Mouse (Mus musculus) liver, embryonic 14.5 days (tissue): ENCODE data around the gene Clhc1. TPM values are rescaled to one million over a fixed set of nuclear protein-coding genes. Genes with fewer than 3 reads are reported as not detected.

Source experiments
- ATAC-seq: fragments of 200-750 bp; cut with Nextera tagmentation; 2 replicates; pipeline ENCODE4 v1.8.0; 2017; ENCODE audit warnings: moderate number of reproducible peaks, mild to moderate bottlenecking, moderate library complexity; ENCODE audit not compliant: insufficient read depth
- DNase-seq, 3 experiments: peaks; one replicate each; pipeline ENCODE4 v3.0.0-alpha.2; 2012 to 2013; ENCODE audit warnings: low read depth in 3 of 3, low spot score in 3 of 3
- H3K27ac ChIP-seq: fragments of 300-500 bp; sonication (generic); 2 replicates; pipeline ENCODE4 v1.5.1; 2014; ENCODE audit warnings: moderate library complexity, mild to moderate bottlenecking, control low read depth, inconsistent platforms
- H3K27me3 ChIP-seq: fragments of 300-500 bp; sonication (generic); 2 replicates; pipeline ENCODE4 v1.6.1; 2014; ENCODE audit warnings: mild to moderate bottlenecking, low read length, moderate library complexity; ENCODE audit not compliant: control insufficient read depth, insufficient read depth
- H3K36me3 ChIP-seq: fragments of 300-500 bp; sonication (generic); replicated peaks from 2 replicates; pipeline ENCODE4 v1.6.1; 2014; ENCODE audit warnings: low read depth; ENCODE audit not compliant: control insufficient read depth, insufficient read depth
- H3K4me1 ChIP-seq, 2 experiments: fragments of 200-500 bp in 1 of 2; fragments of 300-500 bp in 1 of 2; sonication (generic) in 1 of 2; replicated peaks; 2 replicates each; pipeline ENCODE4 v1.6.1; 2012 to 2014; ENCODE audit warnings: antibody characterized with exemption in 1 of 2, inconsistent platforms in 1 of 2, low read length in 1 of 2; ENCODE audit not compliant: control insufficient read depth in 2 of 2, insufficient read depth in 2 of 2
- H3K4me2 ChIP-seq: fragments of 300-500 bp; sonication (generic); 2 replicates; pipeline ENCODE4 v1.6.1; 2014; ENCODE audit warnings: low read depth, mild to moderate bottlenecking, control low read depth, moderate library complexity
- H3K4me3 ChIP-seq, 2 experiments: fragments of 200-500 bp in 1 of 2; fragments of 300-500 bp in 1 of 2; sonication (generic) in 1 of 2; 2 replicates each; pipeline ENCODE4 v1.5.1; 2012 to 2014; ENCODE audit warnings: low read depth in 2 of 2, low read length in 2 of 2, mild to moderate bottlenecking in 2 of 2, control low read depth in 1 of 2, inconsistent platforms in 1 of 2, moderate library complexity in 1 of 2; ENCODE audit not compliant: insufficient read depth in 1 of 2
- H3K9ac ChIP-seq: fragments of 300-500 bp; sonication (generic); replicated peaks from 2 replicates; pipeline ENCODE4 v1.6.1; 2014; ENCODE audit warnings: mild to moderate bottlenecking, control low read depth, moderate library complexity
- H3K9me3 ChIP-seq: fragments of 300-500 bp; sonication (generic); 2 replicates; pipeline ENCODE4 v1.6.1; 2016; ENCODE audit warnings: low read length, mixed read lengths; ENCODE audit not compliant: control insufficient read depth
- CTCF ChIP-seq: IDR thresholded peaks from 2 replicates; pipeline ENCODE4 v1.5.1; 2016; ENCODE audit warnings: antibody characterized with exemption, low read depth, control low read depth
- EP300 ChIP-seq: IDR thresholded peaks from 2 replicates; pipeline ENCODE4 v1.6.1; 2016; ENCODE audit warnings: antibody characterized with exemption, low read depth
- WGBS: fragments of 180-500 bp; shearing (Covaris S2); extraction: QIAGEN DNeasy Blood & Tissue Kit; methylation state at CpG from one replicate; pipeline ENCODE4 v1.1.7; 2014; ENCODE audit not compliant: insufficient replicate concordance; 5-methylcytosine and 5-hydroxymethylcytosine counted together
- polyA plus RNA-seq, 2 experiments: library from polyadenylated mRNA; depleted of rRNA in 1 of 2; stranded (reverse) in 1 of 2; unstranded in 1 of 2; fragments of >200 nt; fragmentation: Nextera tagmentation in 1 of 2; extraction: Ambion mirVana in 1 of 2; gene quantifications; 2 replicates each; pipeline versions ENCODE4 v1.2.1 to v1.2.3; 2012 to 2014

Gene Clhc1
- polyA plus RNA-seq, 2 experiments: 0.10 TPM; not detected in 1

DNA sequence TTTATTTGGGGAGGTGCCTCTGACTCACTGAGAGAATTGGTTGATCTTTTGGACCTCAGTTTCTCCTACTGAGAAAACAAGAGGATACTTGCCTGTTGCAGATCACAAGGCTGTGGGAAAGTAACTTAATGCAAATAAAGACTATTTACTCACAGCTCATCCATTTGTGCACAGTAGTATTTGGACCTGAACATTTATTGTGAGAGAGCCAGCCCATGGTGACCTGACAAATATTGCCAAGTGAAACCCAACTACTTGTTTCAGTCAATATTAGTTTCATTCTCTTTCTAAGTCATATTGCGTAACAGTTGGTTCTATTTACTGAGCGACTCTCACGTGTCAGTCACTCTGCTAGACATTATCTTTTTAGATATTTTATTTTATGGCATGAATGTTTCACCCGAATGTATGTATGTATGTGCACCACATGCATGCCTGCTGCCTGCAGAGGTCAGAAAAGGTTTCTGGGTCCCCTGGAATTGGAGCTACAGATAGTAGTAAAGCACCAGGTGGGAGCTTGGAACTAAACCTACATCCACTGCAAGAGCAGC, 65.5 kb downstream of the Clhc1 start:
- H3K9ac ChIP-seq: no peak overlapping the region
- 55% methylated on average over 4 of the region's 4 CpGs for WGBS
- H3K27ac ChIP-seq: no peak overlapping the region
- DNase-seq (peak in 1 of 3 experiments; percentile 2), ATAC-seq (no peak)
- H3K4me3 ChIP-seq: no peak overlapping the region
- peaks cover 0 to 7% of the 10 kb centered on the region in 2 experiments; a peak in 1 of 4 replicates for H3K4me1 ChIP-seq
- no peaks in the 10 kb centered on the region for H3K36me3 ChIP-seq
- H3K9me3 ChIP-seq: no peaks in the 10 kb centered on the region
- no peak overlapping the region for H3K4me2 ChIP-seq
- TF ChIP-seq EP300 (no peak), CTCF (no peak)
- no peaks in the 10 kb centered on the region for H3K27me3 ChIP-seq

DNA sequence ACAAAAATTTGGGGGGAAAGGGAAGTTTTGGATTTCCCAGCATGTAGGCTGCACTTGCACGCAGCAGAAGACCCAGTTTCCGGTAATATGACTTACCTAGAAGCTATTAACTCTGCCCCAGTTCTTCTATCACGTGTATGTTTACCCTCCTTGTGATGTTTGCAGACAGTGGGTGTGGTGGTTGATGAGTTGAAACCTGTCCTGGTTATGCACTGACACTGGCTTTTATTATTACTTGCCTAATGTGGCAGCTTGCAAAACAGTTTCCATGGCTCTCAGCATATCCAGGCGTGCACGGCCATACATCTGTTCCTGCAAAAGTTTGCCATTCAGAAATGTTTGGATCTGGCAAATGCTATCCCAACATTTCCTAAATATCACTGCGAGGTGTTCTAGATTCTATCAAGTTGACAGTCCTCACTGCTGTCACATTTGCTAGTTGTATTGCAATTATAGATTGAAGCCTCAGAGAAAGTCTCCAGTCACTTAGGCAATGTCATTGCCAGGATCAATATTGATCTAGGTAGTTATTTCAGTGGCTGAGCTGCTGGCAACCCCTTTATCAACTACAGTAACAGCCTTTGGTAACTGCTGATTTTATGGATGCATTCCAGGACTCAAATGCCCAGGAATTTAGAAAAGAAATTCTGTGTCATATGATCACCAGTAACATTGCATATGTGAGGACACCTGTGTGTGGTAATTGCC, 66.6 kb downstream of the Clhc1 start:
- no peaks in the 10 kb centered on the region for H3K36me3 ChIP-seq
- H3K9me3 ChIP-seq: no peaks in the 10 kb centered on the region
- no peak overlapping the region for H3K9ac ChIP-seq
- DNase-seq (no peak), ATAC-seq (no peak)
- no peaks in the 10 kb centered on the region for H3K27me3 ChIP-seq
- no peak overlapping the region for H3K4me3 ChIP-seq
- H3K4me2 ChIP-seq: no peak overlapping the region
- H3K4me1 ChIP-seq: peaks cover 0 to 7% of the 10 kb centered on the region in 2 experiments; a peak in 1 of 4 replicates
- TF ChIP-seq EP300 (no peak), CTCF (no peak)
- H3K27ac ChIP-seq: no peak overlapping the region
- 56% methylated on average over 6 of the region's 6 CpGs for WGBS

DNA sequence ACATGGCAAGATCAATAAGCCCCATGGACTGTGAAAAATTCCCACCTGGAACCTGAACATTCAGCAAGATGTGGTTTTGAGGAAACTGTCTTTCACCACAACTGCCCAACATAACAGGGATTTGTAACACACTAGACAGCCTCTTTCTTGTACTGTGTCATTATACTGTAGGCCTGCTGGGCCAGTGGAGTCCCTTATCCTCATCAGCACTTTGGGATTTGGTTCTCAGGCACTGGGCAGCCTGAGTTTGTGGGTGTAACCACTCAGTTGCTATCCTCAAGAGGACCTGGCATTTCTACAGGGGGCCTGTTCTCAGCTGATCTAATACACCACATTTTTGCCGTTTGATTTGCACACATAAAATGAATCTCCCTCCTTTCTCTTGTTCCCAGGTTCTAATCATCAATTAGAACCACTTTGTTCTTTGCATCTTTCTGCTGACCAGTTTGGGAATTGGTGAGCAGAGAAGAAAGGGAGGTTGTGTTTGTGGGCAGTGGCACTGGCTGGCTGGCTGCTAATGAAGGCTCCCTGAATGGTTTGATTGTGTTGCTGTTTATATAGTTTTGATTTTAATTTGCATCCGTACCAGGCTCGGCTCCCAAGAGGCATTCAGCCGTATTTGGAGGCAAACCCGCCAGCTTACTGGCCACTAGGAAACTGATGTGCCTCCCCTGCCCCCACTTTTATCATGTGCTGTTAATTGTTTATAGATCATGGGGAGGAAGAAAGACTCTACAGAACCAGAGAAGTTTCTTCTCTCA, 74.5 kb downstream of the Clhc1 start:
- no peaks in the 10 kb centered on the region for H3K4me1 ChIP-seq
- DNase-seq (no peak), ATAC-seq (no peak)
- no peak overlapping the region for H3K9ac ChIP-seq
- H3K36me3 ChIP-seq: no peaks in the 10 kb centered on the region
- 70% methylated on average over 5 of the region's 5 CpGs for WGBS
- no peak overlapping the region for H3K4me3 ChIP-seq
- H3K27me3 ChIP-seq: no peaks in the 10 kb centered on the region
- no peak overlapping the region for H3K27ac ChIP-seq
- no peaks in the 10 kb centered on the region for H3K9me3 ChIP-seq
- H3K4me2 ChIP-seq: no peak overlapping the region
- TF ChIP-seq EP300 (no peak), CTCF (no peak)

GRCm38 (mm10) chr11:29623327-29623726, 75.6 kb downstream of the Clhc1 start:
- no peak overlapping the region for H3K4me2 ChIP-seq
- no peaks in the 10 kb centered on the region for H3K9me3 ChIP-seq
- ATAC-seq (no peak), DNase-seq (no peak)
- no peak overlapping the region for H3K9ac ChIP-seq
- TF ChIP-seq EP300: no peak
- TF ChIP-seq CTCF: no peak
- no peaks in the 10 kb centered on the region for H3K36me3 ChIP-seq
- WGBS: 49% methylated on average over 3 of the region's 3 CpGs
- H3K4me3 ChIP-seq: no peak overlapping the region
- H3K27ac ChIP-seq: no peak overlapping the region
- H3K27me3 ChIP-seq: no peaks in the 10 kb centered on the region
- H3K4me1 ChIP-seq: no peaks in the 10 kb centered on the region

GRCm38 (mm10) chr11:29626541-29626940, 78.8 kb downstream of the Clhc1 start:
- H3K4me3 ChIP-seq: no peak overlapping the region
- H3K27ac ChIP-seq: no peak overlapping the region
- no peak overlapping the region for H3K4me2 ChIP-seq
- ATAC-seq: no peak
- no peaks in the 10 kb centered on the region for H3K9me3 ChIP-seq
- 55% methylated on average over 5 of the region's 5 CpGs for WGBS
- no peaks in the 10 kb centered on the region for H3K27me3 ChIP-seq
- H3K9ac ChIP-seq: no peak overlapping the region
- TF ChIP-seq EP300: no peak
- no peak for TF ChIP-seq CTCF
- DNase-seq: no peak
- no peaks in the 10 kb centered on the region for H3K4me1 ChIP-seq
- H3K36me3 ChIP-seq: no peaks in the 10 kb centered on the region
